Mouse (Mus musculus): ENCODE measurements around the gene Carhsp1.

Carhsp1 gene

DNA sequence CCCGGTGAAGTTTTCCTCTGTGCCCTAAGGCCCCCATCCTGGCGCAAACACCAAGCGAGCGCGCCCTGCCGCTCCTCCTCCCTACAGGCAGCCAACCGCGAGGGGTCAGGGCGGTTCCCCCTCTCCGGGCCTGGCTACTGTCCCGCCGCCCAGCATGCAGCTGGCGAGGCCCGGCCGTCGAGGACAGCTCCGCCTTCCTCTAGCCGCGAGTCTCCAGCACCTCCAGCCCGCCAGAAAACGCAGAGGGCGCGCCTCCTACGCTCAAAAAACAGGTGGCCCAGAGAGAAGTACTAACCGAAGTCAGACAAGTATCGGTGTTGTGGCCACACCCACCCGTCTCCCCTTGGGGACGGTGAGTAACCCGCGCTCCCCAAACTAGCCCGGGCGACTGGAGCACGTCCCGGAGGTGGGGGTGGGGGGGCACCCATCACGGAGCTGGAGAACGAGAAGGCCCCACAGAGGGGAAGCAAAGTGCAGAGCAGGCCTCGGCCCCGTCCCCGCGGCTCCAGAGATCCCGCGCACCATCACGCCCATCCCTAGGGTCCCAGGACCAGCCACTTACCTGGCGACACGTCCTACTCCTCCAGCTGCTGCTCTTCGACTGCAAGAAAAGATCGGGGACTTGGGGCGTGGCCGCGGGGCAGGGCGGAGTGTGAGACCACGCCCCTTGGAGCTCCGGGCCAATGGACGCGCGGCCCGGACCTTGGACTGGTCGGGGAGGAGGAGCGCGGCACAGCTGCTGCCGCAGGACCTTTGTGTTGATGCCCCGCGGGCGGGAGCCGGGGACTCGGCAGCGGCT lies at the start of gene Carhsp1:
Gene Carhsp1, minus strand, starts transcription at position 605 of the 799 bp plus-strand sequence.
- DNase-seq: peak; percentile 98

DNA sequence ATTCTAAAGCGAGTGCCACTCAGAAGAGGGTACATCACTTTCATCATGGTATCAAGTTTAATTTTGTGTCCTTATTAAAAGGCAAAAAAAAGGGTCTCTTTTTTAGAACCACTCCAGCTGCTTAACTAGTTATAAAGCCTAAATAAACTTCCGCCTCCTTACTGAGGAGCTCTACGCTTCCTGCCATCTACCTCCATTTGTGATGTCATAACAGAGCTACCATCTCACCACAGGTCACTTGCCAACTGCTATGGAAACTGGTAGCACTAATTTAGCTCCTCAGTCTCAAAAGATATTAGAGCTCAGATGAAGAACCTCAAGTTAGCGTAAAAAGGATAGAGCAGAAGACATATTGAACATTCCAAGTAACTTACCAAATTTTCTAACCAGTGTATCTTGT lies 48.5 kb upstream of the Carhsp1 start:
- no peak for DNase-seq

DNA sequence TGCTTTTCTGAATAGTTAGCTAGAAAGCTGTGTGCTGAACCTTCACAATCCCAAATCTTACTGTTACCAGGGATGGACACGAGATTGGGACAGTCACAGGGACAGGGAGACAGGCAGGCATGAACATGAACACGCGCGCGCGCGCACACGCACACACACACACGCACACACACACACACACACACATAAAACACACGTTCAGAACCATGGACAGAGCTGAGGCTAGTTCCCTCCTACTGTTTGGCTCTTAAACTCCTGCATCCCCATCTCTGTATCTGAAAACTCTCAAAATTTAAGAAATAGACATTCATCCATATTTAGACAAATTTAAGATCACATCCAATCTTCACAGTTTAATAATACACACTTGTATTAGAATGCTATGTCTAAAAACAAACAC lies 45.8 kb upstream of the Carhsp1 start:
- no peak for DNase-seq

- DNase-seq: no peak
Observed at GRCm38 (mm10) chr16:8716300-8716699, 44.3 kb upstream of the Carhsp1 start.

DNA sequence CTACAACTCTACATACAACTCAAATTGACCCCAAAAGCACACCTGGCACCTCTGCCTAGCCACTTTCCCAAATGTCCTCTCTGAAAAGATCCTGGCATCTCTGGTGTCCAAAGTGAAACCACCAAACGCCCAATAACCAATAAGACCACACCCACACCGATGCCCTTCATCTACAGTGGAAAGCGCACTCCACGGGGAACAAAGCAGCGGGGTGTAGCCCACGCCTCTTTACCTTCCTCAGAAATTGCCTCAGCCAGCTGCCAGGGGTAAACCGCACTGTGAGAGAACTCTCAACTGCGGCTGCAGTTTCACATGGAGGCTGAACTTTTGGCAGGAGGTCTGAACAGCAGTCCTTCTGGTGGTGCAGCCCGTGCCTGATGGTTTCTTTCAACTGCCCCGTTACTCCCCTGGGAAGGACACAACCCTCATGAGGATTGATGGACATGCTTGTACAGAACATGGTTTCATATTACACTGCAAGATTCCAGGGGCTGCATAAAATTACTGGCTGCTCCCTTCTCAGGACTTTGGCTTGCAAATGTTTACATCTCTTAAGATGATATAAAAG lies 43.6 kb upstream of the Carhsp1 start:
- no peak for DNase-seq

DNA sequence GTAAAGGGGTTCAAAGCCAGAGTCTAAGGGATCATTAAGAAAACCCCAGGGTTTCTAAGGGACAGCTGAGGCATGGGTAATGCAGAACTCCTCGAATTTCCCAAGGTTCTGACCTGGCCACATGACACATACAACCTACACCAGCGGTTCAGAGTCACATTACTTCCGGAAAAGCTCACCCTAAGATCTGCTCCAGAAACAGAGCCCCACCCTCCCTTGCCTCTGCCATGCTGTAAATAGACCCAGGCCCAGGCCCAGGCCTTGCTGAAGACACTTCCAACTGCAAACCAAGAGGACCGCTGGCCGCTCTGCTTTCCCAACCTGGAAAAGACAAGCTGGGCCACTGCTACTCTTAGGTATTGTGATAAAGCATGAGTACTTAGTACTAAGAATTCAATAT lies 42.9 kb upstream of the Carhsp1 start:
- no peak for DNase-seq

- DNase-seq: no peak
Observed at GRCm38 (mm10) chr16:8711998-8712397, 40.0 kb upstream of the Carhsp1 start.

GRCm38 (mm10) chr16:8700586-8700985 lies 28.6 kb upstream of the Carhsp1 start:
- no peak for DNase-seq

DNA sequence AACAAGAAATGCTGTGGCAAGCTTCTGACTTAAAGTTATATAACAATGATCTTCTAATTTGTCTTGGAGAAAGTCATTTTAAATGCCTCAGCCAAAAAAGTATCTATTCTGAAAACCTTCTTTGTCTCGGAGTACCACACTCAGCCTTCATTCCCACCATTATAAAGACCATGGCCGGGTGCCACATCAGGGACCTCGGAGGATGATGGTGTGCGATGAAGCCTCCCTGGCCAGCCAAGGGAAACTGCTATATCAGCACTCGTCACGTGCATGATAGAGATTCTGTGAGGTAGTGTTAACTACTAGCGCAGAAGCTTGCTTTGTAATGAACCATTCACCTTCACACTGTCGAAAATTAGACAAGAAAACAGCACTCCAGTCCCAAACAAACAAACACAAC lies 27.6 kb upstream of the Carhsp1 start:
- DNase-seq: no peak

DNA sequence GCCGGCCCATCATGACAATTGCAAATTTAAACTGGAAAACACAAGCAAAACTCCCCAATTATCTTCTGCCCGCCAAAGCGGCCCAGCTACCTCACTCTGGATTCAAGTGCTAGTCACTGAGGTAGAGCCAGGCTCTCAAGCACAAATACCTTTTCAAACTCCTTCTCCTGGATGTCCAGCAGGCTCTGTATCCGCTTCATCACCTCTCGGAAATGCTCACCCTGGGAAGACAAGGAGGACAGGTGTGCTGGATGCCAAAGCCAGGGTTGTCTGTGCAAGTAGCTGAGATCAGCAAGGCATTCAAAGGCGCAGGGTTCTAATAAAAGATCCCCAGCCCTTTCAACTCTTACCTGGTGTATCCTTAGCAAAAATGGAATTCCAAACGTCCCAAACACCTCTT lies 19.3 kb upstream of the Carhsp1 start:
- no peak for DNase-seq

DNA sequence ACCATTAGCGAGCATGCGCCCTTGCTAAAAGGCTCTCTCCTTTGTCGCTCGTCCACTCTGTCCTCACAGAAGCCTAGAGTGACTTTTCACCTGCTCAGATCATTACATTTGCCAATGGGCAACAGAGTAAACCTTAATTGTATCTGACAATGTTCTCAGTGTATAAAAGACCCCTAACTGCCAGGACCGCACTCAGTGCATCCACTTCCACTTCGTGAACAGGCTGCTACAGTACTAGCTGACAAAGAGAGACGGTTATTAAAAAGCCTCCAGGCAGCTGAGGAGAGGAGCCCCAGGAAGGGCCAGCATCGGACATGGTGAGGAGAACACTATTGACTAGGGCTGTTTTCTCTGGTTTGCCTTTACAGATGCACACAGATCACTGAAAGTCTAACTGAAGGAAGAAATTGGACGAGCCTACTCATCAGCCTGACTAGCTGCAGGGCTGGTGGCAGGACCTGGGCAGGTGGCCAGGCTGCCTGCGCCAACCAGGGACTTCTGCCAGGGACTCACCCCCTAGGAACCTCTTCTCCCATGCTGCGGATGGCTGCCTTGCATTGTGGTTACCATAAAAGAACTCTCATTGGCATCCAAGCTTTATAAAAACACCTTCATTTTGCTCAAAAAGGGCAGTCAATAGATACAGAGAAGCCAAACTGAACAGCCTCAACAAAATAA lies 18.2 kb upstream of the Carhsp1 start:
- no peak for DNase-seq

DNA sequence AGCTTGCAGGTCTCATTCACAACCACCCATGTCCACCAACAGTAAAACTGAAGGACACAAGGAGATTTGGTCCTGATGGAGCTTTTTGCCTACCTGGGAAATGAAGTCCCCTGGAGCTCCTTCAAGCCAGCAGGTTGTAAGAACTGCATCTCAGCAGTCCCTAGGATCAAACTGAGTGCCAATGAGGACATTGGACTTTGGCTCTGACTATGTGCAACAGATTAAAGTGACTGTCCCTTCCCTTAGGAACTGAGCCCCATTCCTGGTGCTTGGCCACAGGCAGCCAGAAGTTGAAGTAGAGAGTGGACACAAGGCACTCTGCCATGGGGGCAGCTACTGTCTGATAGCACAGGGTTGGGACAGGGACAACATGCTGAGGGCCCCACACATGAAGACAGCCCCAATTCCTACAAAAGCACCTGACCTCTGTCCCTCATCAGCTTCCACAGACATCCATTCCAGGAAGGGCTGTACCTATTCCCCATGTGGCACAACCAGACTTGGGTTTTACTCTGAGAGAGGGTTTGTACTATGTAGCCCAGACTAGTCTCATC lies 15.7 kb upstream of the Carhsp1 start:
- peak; percentile 51 for DNase-seq

GRCm38 (mm10) chr16:8686871-8687535 lies 15.0 kb upstream of the Carhsp1 start:
- peak; percentile 96 for DNase-seq

- DNase-seq: peak; percentile 90
Observed at GRCm38 (mm10) chr16:8686121-8686870, 14.3 kb upstream of the Carhsp1 start.

DNA sequence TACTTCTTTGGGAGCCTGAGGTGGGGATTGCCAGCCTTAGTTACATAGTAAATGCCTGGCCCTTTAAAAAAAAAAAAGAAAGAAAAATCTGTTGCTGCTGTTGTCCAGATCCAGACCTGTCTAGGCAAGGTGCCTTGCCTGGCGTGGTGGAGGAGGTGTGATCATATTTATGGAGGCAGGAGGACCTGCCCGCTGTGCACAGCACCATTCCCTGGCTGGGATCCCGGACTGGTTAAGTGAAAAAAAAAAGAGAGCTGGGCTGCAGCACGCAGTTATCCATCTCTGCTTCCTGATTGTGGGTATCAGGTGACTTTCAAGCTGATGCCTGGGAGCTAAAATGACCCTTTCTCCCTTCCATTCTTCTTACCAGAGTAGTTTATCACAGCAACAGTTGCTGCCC lies 13.1 kb upstream of the Carhsp1 start:
- no peak for DNase-seq

DNA sequence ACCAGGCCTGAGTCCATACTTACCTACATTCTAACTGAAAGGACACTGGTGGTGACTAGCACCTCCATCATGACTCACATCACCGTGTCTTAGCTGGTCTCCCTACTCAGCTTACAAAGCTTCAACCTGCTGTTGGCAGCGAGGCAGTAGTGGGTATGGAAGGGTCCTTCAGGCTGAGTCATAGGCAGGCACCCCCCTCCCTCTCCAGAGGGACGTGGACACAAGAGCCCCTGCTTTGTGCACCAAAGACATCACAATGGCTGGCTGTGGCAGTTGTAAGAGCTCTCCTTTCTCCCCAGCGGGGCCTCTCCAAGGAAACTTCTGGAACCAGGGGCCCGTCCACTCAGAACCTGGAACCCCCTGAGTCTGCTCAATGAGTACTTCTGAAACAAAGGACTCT lies 8.5 kb upstream of the Carhsp1 start, which contains the start of gene Gm5767:
Gene Gm5767, plus strand, starts transcription at position 301 of the 400 bp plus-strand sequence.
- DNase-seq: no peak

GRCm38 (mm10) chr16:8679780-8680179 lies 7.8 kb upstream of the Carhsp1 start:
- DNase-seq: no peak

DNA sequence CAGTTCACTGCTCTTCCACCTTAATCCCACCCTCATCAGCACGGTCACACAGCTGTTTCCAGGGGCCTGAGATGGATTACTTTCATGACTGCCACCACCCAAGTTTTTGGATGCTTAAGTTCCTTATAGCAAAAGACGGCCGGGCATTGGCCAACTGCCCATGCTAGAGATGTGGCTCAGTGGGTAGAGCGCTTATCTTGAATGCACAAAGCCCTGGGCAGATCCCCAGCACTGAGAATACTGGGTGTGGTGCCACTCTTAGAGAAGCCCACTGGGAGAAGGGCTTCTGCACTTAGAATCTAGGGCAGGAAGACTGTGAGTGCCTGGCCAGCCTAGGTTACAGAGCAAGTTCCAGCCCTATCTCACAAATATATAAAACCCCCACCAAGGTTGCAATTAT lies 6.7 kb upstream of the Carhsp1 start:
- DNase-seq: peak; percentile 74

DNA sequence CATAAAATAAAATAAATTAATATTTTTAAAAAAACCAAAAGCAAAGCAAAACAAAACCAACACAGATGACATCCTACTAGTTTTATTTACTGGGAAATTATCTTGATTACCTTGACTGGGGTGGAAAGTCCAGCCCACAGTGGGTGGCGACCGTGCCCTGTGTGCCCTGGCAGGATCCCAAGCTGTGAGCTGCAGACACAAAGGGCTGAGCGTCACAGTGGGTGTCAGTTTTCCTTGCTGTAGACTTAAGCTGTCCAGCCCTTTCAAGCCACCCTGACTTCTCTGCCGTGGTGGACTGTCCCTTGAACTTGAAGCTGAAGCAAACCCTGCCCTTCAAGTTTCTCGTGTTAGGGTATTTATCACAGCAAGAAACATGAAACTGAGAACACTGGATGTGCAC lies 6.1 kb upstream of the Carhsp1 start:
- DNase-seq: peak; percentile 75

- DNase-seq: peak; percentile 71
Observed at GRCm38 (mm10) chr16:8676800-8677199, 4.8 kb upstream of the Carhsp1 start.

- peak; percentile 76 for DNase-seq
Observed at GRCm38 (mm10) chr16:8676228-8676627, 4.3 kb upstream of the Carhsp1 start.

DNA sequence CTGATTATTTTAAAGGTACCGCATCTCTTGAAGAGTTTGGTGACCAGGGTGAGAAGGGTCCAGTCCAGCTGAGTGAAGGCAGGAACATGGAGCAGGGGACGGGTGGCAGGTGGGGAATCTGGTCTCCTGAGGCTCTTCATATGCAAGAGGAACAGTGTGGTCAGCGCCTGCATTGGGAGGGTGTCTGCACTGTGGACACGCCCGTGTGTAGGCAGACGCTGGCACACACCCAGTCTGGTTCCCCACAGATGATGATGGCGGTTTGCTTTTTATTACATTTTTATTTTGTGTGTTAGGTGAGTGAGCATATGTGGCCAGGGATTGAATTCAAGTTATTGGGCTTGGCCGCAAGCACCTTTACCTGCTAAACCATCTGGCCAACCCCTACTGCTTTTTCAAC lies 3.6 kb upstream of the Carhsp1 start:
- DNase-seq: peak; percentile 85
